Mouse (Mus musculus) urinary bladder, adult 2 months (tissue): ENCODE measurements around the gene Pgap3. TPM values are rescaled to one million over a fixed set of nuclear protein-coding genes. Genes with fewer than 3 reads are reported as not detected.
A peak's percentile ranks its signal among the peaks of the same experiment; 100 is the strongest.
"Not testable (repeated sequence)": the region's sequence is repeated elsewhere in the genome, so short reads cannot be mapped to it uniquely, and the experiment has no call there.

Experiments
- DNase-seq: peaks from one replicate; pipeline ENCODE4 v3.0.0; 2022; ENCODE audit warnings: low spot score
- polyA plus RNA-seq: library from polyadenylated mRNA; depleted of rRNA; stranded (reverse); fragments of >200 nt; gene quantifications from 2 replicates; pipeline ENCODE4 v1.2.3, GENCODE M21; 2012

Pgap3 gene
- polyA plus RNA-seq, 1 experiment = 12.7 TPM

GRCm38 (mm10) chr11:98382405-98382804, 17.9 kb downstream of the Pgap3 start:
- DNase-seq = not testable (repeated sequence)

DNA sequence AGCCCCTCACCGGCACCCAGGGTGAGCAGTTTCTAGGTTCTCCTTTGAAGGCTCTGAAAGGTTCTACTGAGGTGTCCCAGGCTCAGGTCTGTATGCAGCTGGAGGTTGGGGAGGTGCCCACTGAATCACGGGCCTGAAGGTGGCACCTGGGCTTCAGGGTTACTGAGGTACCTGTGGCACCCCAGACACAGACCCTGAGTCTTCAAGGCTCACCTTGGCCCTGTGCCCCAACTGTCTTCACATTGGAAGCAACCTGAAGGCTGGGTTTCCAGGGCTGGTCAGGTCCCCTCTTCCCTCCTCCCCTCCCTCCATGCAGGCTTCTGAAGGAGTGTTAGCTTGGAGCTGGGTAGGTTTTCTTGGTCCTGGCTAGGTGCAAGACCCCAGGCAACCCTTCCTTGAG, 18.6 kb downstream of the Pgap3 start:
- no peak for DNase-seq

DNA sequence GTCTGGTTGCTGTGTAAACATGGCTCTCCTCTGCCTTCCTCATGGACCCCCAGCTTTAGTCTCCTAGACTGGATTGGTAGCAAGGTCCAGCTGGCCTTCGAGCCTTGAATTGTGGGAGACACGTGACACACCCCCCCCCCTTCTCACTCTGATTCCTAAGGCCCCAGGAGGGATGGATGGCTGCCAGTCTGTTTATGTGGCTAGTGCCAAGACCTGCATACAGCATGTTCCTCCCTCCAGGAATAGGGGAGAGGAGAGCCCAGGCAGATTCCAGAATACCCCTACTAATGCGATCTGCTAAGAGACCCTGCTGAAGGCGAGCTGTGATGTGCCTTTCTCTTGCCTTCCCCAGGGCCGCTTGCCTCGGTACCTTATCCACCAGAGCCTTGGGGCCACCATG, 20.2 kb downstream of the Pgap3 start:
- DNase-seq = no peak

DNA sequence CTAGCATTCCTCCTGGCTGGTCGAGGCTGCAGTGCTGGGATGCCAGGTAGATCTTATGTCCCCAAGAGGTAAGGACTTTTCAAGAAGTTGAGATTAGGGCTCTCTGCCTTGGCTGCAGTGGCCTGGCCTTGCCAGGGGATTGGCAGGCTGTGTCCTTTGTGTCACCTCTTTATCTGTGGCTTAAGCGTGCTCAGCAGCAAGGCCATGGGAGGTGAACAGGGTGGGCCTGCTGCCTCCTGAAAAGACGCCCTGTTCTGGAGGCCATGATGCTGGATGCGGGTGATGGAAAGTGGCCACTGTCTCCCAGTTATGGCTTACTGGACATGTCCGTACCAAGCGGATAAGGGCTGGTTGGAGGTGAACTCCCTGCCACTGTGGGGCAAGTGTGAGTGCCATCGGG, 20.9 kb downstream of the Pgap3 start:
- DNase-seq = no peak

DNA sequence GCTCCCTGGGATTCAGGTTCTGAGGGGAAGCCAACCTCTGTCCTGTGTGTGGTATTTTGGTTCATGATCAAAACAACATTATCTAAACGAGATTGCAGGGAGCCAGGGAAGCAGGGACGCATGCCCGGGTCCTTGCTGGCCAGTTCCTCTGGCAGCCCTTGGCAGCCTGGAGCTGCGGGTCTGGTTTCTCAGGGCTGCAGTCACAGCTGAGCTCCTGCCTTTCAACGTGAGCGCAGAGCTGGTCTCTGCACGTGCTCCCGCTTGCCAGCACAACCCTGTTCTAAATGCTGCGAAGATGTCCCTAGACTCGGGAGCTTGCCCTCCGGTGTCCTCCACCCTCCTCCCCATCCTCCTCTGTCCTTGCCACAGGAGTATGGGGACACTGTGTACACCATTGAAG, 22.5 kb downstream of the Pgap3 start:
- DNase-seq = no peak

DNA sequence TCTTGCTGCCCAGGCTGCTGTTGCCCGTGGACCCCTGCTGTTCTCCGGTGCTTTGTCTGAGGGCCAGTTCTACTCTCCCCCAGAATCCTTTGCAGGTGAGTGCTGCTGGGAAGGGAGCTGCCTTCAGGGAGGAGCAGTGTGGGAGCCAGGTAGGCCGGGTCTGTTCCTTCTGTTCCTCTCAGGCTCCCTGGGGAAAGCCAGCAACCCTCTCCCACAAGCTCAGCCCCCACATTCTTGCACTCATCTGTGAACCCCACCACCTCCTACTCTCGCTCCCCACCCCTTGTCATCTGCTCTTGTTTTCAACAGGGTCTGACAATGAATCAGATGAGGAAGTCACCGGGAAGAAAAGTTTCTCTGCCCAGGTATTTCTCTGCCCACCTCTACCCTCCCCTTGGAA, 23.5 kb downstream of the Pgap3 start:
- DNase-seq = no peak

- no peak for DNase-seq
Measured at GRCm38 (mm10) chr11:98374266-98374665, 26.0 kb downstream of the Pgap3 start.

DNA sequence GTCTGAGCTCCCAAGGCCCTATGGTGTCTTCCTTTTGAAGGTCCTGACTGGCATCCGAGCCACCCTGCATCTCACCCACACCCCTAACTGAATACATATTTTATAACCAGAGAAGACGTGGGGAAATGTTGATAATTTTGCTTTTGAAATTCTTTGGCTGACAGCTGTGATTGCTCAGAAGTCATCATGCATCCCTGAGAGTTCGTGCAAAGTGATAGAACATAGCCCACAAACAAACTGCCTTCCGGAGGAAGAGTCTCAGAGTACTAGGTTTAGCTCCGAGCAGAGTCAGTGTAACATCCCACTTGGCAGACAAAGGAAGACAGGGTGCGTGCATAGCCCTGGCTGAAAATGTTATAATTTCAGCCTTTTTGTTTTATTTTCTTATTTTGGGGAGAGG, 27.0 kb downstream of the Pgap3 start:
- no peak for DNase-seq

DNA sequence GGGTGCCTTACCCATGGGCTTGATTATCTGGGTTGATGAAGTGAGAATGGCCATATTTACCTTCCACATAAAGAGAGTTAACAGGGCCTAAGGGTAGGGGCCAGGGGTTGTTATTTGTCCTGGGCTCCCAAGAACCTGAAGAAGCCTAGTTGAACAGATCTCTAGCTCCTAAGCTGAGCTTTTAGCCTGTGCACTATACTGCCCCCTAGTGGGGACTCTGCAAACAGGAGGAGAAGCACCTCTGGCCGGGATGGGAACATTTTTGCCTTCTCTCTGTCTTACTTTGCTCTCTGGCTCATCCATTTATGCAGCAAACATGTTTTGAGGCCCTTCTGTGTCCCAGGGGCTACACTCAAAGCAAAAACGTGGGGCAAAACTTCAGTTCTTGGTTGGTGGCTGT, 27.9 kb downstream of the Pgap3 start:
- no peak for DNase-seq

- no peak for DNase-seq
Measured at GRCm38 (mm10) chr11:98371556-98372240, 28.6 kb downstream of the Pgap3 start.

DNA sequence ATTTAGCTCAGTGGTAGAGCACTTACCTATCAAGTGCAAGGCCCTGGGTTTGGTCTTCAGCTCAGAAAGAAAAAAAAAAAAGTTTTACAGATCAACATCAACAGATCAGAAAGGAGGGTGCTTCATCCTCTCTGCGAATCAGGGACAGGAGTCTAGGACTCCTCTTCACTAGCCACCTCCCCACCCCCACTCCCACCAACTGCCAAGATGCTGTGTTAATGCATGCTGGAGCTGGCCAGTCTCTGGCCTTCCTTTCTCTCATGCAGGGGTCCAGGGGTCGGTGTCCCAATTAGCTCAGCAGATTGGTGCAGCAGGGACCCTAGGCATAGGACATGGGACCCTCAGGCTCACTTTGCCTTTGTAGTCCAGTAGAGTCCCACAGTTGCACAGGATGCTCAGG, 29.7 kb downstream of the Pgap3 start:
- no peak for DNase-seq

GRCm38 (mm10) chr11:98369337-98369736, 31.0 kb downstream of the Pgap3 start:
- no peak for DNase-seq

- DNase-seq = no peak
Measured at GRCm38 (mm10) chr11:98367863-98368186, 32.5 kb downstream of the Pgap3 start.

GRCm38 (mm10) chr11:98367171-98367862, 33.0 kb downstream of the Pgap3 start:
- no peak for DNase-seq

GRCm38 (mm10) chr11:98366290-98366689, 34.0 kb downstream of the Pgap3 start:
- DNase-seq = no peak

- no peak for DNase-seq
Measured at GRCm38 (mm10) chr11:98364410-98364809, 35.9 kb downstream of the Pgap3 start.

DNA sequence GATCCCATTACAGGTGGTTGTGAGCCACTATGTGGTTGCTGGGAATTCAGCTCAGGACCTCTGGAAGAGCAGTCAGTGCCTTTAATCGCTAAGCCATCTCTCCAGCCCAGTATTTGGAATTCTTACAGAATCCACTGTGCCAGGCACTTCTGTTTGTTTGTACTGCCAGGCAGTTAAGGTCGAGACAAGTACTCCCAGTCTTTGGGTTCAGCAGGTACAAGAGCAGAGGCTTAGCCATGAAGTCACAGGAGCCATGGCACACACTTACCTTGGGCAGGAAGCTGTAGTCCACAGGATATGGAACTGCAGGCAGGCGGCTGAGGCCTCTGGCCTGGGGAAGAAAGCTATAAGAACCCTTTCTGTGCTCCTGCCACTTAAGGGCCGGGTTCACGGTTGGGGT, 36.5 kb downstream of the Pgap3 start:
- no peak for DNase-seq

DNA sequence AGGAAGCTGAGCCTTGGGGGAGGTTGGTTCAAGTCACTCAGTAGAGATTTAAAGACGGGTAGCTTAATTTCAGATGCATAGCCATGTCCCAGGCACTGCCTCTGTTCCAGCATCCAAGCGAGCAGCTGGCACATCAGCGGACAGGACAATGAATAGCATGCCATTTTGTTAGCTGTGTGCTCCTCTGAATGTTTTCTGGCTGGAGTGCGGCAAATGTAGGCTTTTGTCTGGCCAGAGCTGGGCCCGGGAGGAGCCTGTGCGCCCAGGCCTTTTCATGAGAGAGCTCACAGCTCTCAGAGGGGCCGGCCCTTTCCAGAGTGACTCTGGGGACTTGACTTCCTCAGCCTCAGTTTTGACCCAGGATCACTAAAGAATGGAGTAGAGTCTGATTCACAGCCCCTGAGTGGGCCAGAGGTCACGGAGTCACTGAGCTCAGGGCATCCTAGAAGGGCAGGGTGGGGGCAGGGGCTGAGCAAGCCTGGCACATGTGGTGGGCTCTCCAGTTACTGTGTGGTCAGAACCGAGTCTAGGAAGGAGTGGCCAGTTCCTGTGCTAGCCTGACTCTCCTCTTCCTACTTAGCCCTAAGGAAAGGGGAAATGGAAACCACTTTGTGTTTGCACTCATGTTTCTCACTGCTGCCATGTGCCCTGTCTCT, 39.3 kb downstream of the Pgap3 start:
- no peak for DNase-seq

- peak; percentile 71 for DNase-seq
Measured at GRCm38 (mm10) chr11:98358161-98359083, 41.9 kb downstream of the Pgap3 start, which contains the start of gene Stard3. TSS of gene Stard3 (plus strand) at chr11:98358368.

DNA sequence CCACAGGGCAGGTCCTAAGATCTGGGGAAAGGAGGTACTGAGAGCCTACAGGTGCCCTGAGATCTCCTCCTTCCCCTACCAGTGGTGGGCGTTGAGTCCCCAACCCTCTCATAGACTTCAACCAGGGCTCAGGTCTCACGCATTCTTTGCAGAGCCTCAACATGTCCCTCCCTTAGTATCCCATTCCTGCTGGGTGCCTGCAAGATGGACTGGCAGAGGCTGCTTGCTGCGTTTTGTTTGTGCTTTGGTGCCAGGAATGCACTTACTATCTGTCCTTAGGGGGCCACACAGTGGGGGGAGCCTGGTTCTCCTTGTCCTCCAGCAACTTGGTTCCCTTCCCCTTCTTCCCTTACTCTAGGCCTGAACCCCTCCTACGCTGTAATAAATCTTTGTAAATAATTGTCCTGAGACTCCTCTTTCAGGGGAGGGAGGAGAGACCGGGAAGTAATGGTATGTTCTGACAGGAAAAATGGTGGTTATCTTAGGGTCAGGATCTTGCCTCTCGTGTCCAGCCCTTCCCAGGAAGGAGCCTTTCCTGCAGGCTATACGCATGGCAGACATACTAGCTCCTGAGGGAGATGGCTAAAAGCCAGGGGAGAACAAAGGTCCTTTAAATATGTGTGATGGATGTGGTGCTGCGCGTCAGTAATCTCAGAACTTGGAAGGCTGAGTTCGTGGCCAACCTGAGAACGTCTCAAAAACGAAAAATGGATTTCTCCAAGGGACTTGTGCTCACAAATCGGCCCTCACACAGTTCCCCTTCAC, 42.7 kb downstream of the Pgap3 start:
- DNase-seq = no peak
